7 mouse cellular contexts compared by ENCODE assay signal in genomic region chr2:180724585-180725413, GRCm38 (mm10). TPM values are rescaled to one million over a fixed set of nuclear protein-coding genes. Genes with fewer than 3 reads are reported as not detected.
DNase-seq lines count a peak whose midpoint lies in the region; ATAC-seq and TF ChIP-seq lines count a peak whose summit lies in the region.

TSS of gene Slc17a9 (plus strand) at chr2:180725263.

- ATAC-seq in intestine, postnatal 0 days, result peak; percentile 81
- ATAC-seq in liver, postnatal 0 days, result peak; percentile 91

- 4% methylated on average over 18 of the region's 18 CpGs for WGBS in intestine, postnatal 0 days
- whole genome bisulfite sequencing in liver, postnatal 0 days (ENCODE audit: insufficient replicate concordance), result 3% methylated on average over 18 of the region's 18 CpGs

- H3K4me3 ChIP-seq in ES-Bruce4 (ENCODE audit: low read depth, low read length), result peak within 1 kb of the TSS; percentile 51
- peak within 1 kb of the TSS; percentile 31 for H3K4me3 ChIP-seq in intestine, postnatal 0 days (ENCODE audit: low read depth, low read length)
- H3K4me3 ChIP-seq in liver, postnatal 0 days (ENCODE audit: low read depth, low read length), result peak within 1 kb of the TSS; percentile 50

- peaks cover 16% of the 10 kb centered on the region for H3K9me3 ChIP-seq in ES-Bruce4 (replicated peaks; ENCODE audit: control insufficient read depth, insufficient read depth, low read length, poor library complexity, severe bottlenecking)
- no peaks in the 10 kb centered on the region for H3K9me3 ChIP-seq in intestine, postnatal 0 days (ENCODE audit: control insufficient read depth)
- no peaks in the 10 kb centered on the region for H3K9me3 ChIP-seq in liver, postnatal 0 days (ENCODE audit: low read length)

- peaks cover 35% of the 10 kb centered on the region for H3K36me3 ChIP-seq in ES-Bruce4 (ENCODE audit: control insufficient read depth, insufficient read depth, low read length, poor library complexity, severe bottlenecking)
- H3K36me3 ChIP-seq in intestine, postnatal 0 days (ENCODE audit: control insufficient read depth, insufficient read depth), result peaks cover 36% of the 10 kb centered on the region
- peaks cover 39% of the 10 kb centered on the region for H3K36me3 ChIP-seq in liver, postnatal 0 days (replicated peaks; ENCODE audit: insufficient read depth, low read length)
- peaks cover 11% of the 10 kb centered on the region for H3K36me3 ChIP-seq in splenic B cell, adult 2 months (ENCODE audit: control insufficient read depth, insufficient read depth, low read length, poor library complexity, severe bottlenecking)

- TF ChIP-seq POLR2A in ES-Bruce4 (IDR thresholded peaks at IDR 0.05; ENCODE audit: insufficient read depth, low read length), result no peak

- peak within 1 kb of the TSS; percentile 77 for H3K4me2 ChIP-seq in intestine, postnatal 0 days (replicated peaks; ENCODE audit: low read depth)
- peak within 1 kb of the TSS; percentile 83 for H3K4me2 ChIP-seq in liver, postnatal 0 days (ENCODE audit: low read depth, low read length)

- no peaks in the 10 kb centered on the region for H3K27me3 ChIP-seq in ES-Bruce4 (ENCODE audit: control insufficient read depth, insufficient read depth, low read length, poor library complexity, severe bottlenecking)
- H3K27me3 ChIP-seq in intestine, postnatal 0 days (replicated peaks; ENCODE audit: control insufficient read depth, insufficient read depth, low read length), result no peaks in the 10 kb centered on the region
- H3K27me3 ChIP-seq in liver, postnatal 0 days (ENCODE audit: insufficient read depth, low read length), result no peaks in the 10 kb centered on the region
- H3K27me3 ChIP-seq in splenic B cell, adult 2 months (ENCODE audit: control insufficient read depth, insufficient read depth, low read length, poor library complexity, severe bottlenecking), result no peaks in the 10 kb centered on the region

- no peak for TF ChIP-seq CTCF in ES-Bruce4 (IDR thresholded peaks at IDR 0.05; ENCODE audit: low read depth, low read length)
- TF ChIP-seq CTCF in intestine, postnatal 0 days (IDR thresholded peaks at IDR 0.05; ENCODE audit: low read depth), result no peak
- no peak for TF ChIP-seq CTCF in liver, postnatal 0 days (IDR thresholded peaks at IDR 0.05; ENCODE audit: low read depth)

- no peak; the same call in 1 of the 2 replicates for TF ChIP-seq EP300 in ES-Bruce4 (IDR thresholded peaks at IDR 0.05; ENCODE audit: insufficient read depth, low read depth, low read length)
- TF ChIP-seq EP300 in liver, postnatal 0 days (IDR thresholded peaks at IDR 0.05; ENCODE audit: low read depth), result no peak

- H3K9ac ChIP-seq in ES-Bruce4 (ENCODE audit: low read depth, poor library complexity, severe bottlenecking), result peak within 1 kb of the TSS; percentile 48
- H3K9ac ChIP-seq in intestine, postnatal 0 days (ENCODE audit: low read depth, low read length), result peak within 1 kb of the TSS; percentile 38; the same call in 1 of the 2 replicates
- H3K9ac ChIP-seq in liver, postnatal 0 days (replicated peaks), result peak within 1 kb of the TSS; percentile 66

- DNase-seq in adrenal gland, adult (ENCODE audit: inconsistent age in 2 of 2, low spot score in 1 of 2), result peak; percentile 72 to 84
- DNase-seq in heart, adult 11 months, result peak; percentile 99
- peak; percentile 82 for DNase-seq in liver, postnatal 0 days
- peak; percentile 79 for DNase-seq in splenic B cell, adult 2 months (ENCODE audit: low read depth, low spot score)
- DNase-seq in right cerebral cortex, postnatal 14 days, result no peak

- H3K27ac ChIP-seq in ES-Bruce4 (ENCODE audit: insufficient read depth, low read length), result peak within 1 kb of the TSS; percentile 58
- H3K27ac ChIP-seq in intestine, postnatal 0 days (ENCODE audit: low read depth, low read length), result peak within 1 kb of the TSS; percentile 5; the same call in 1 of the 2 replicates
- H3K27ac ChIP-seq in liver, postnatal 0 days (ENCODE audit: low read depth), result peak within 1 kb of the TSS; percentile 92

- peaks cover 15% of the 10 kb centered on the region for H3K4me1 ChIP-seq in ES-Bruce4 (ENCODE audit: control insufficient read depth, insufficient read depth, low read length)
- 0 out of 2 replicates have a peak, but pooled peaks cover 2% of the 10 kb centered on the region for H3K4me1 ChIP-seq in intestine, postnatal 0 days (replicated peaks; ENCODE audit: control insufficient read depth, insufficient read depth, low read length)
- H3K4me1 ChIP-seq in liver, postnatal 0 days (ENCODE audit: insufficient read depth), result peaks cover 54% of the 10 kb centered on the region

RNA-seq across cellular contexts. Expression of gene Slc17a9, which starts in this region (rescaled TPM):
- polyA plus RNA-seq in ES-Bruce4 (2011; ENCODE audit: insufficient read depth, insufficient read length, low read depth, missing spikeins), result 20.2 and 22.6 TPM in 2 replicates
- 2.3 and 3.1 TPM in 2 replicates for polyA plus RNA-seq in intestine, postnatal 0 days (2015; fragmentation: Nextera tagmentation; extraction: Ambion mirVana)
- 5.2 and 6.0 TPM in 2 replicates for polyA plus RNA-seq in liver, postnatal 0 days (2015; fragmentation: Nextera tagmentation; extraction: Ambion mirVana)

Comparison
In these comparisons a context has a peak if more than half of its experiments do, and no peak if none do; other contexts are left out.
1. H3K27ac ChIP-seq: peak in every context shown above with its lines; median percentile 92 in liver, postnatal 0 days; 58 in ES-Bruce4; 5 in intestine, postnatal 0 days.